Mouse (Mus musculus) brain, adult 10 weeks (tissue): ENCODE results near the gene Gbp8. TPM values are rescaled to one million over a fixed set of nuclear protein-coding genes. Genes with fewer than 3 reads are reported as not detected.

Source experiments
- polyA plus RNA-seq: library from polyadenylated mRNA; stranded (reverse); fragments of 350-450 nt; fragmentation: Illumina TruSeq; extraction: RNeasy Lipid Tissue Mini Kit (QIAGEN cat#74804); gene quantifications from one replicate; pipeline ENCODE4 v1.2.3, GENCODE M21; 2015; ENCODE audit warnings: low read depth, low replicate concordance

Gene Gbp8
- not detected for polyA plus RNA-seq

GRCm38 (mm10) chr5:105139409-105140088, at the start of gene Gbp8, which contains the start of the genes Gbp9 and Gbp4:
Gene Gbp8, minus strand, starts transcription at chr5:105139540.
Gene Gbp9, minus strand, starts transcription at chr5:105139539.
Gene Gbp4, minus strand, starts transcription at chr5:105139586.

GRCm38 (mm10) chr5:104982535-104982934, 156.8 kb downstream of the Gbp8 start, which contains the start of gene Abcg3:
Gene Abcg3, minus strand, starts transcription at chr5:104982718.

Other genes starting within 250 kb of the Gbp8 start
- 0.42 TPM for gene Abcg3, start 156.8 kb downstream of the Gbp8 start, polyA plus RNA-seq
- 3.3 TPM for gene Gbp9, start within 50 bp of the Gbp8 start, polyA plus RNA-seq
- 3.0 TPM for gene Gbp4, start within 50 bp of the Gbp8 start, polyA plus RNA-seq
- gene Gbp10, start 100.0 kb upstream of the Gbp8 start, polyA plus RNA-seq = not detected
- 0.46 TPM for gene Gm43302, start 154.2 kb upstream of the Gbp8 start, polyA plus RNA-seq
- 1.8 TPM for gene Gbp6, start 154.2 kb upstream of the Gbp8 start, polyA plus RNA-seq